Mouse (Mus musculus) gastrocnemius, postnatal 14 days (tissue): Measurements from ENCODE around the gene Nacad. TPM values are rescaled to one million over a fixed set of nuclear protein-coding genes. Genes with fewer than 3 reads are reported as not detected.
"Not testable (repeated sequence)": the region's sequence is repeated elsewhere in the genome, so short reads cannot be mapped to it uniquely, and the experiment has no call there.

Experiments
- DNase-seq: peaks from one replicate; pipeline ENCODE4 v3.0.0; 2021; ENCODE audit warnings: mixed read lengths
- intact Hi-C: fragments of 180-260 bp; cut with DNase I; formaldehyde crosslinking; loops from one replicate; pipeline ENCODE4 v1.15.1; 2025; ENCODE audit warnings: low total_unique reads
- long read RNA-seq, 2 experiments: library from polyadenylated mRNA; stranded (forward); transcript quantifications; one replicate each; pipeline ENCODE4 v2.0.0; 2021
- total RNA-seq, 2 experiments: library from RNA; stranded (reverse); gene quantifications; 2 replicates each; pipeline ENCODE4 v1.2.3; 2021

Gene Nacad
- under 1 TPM; 0.18 to 0.82 TPM for total RNA-seq
- long read RNA-seq, experiment 1, result 0 reads
- long read RNA-seq, experiment 2, result 0 reads

DNA sequence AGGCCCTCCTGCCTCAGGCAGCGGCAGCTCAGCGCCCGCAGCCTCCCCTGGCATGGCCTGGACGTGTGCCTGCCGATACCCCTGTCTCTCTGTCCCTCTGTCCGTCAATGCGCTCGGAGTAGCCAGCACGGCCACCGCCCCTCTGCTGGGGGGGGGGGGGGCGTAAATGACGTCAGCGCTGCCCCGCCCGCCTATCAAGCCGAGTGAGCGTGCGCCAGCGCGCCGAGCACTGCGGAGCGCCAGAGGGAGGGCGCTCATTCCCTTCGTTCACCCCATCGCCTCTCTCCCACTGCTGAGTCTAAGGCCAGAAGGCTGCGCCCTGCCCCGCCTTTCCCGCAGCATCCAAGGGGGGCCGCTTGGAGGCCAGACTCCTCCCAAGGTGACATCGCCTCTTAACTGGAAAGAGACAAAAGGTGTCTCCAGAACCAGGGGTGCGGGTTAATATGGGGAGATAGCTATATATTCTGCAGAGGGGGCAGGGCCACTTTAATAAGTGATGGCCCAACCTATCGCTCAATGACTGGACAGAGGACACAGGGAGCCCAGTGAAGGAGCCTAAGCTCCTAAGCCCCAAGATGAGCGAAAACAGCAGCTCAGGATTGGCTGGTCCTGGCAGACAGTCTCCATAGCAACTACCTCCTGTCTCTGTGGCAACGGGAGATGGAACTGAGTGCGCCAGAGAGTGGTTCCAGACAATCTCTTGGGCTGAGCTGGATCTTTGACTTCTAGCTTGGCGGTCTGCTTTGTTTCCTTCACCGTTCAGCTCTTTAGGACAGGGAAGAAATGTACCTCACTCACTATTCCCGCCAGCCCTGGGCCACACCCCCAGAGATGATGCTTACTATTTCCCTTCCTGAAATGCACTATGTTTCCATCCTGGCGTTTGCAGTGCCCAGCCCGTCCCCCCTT is at the start of gene Nacad:
Gene Nacad (minus strand): TSS at position 563 of the 909 bp plus-strand sequence.
- intact Hi-C loops, result no loop called here
- DNase-seq, result no peak

DNA sequence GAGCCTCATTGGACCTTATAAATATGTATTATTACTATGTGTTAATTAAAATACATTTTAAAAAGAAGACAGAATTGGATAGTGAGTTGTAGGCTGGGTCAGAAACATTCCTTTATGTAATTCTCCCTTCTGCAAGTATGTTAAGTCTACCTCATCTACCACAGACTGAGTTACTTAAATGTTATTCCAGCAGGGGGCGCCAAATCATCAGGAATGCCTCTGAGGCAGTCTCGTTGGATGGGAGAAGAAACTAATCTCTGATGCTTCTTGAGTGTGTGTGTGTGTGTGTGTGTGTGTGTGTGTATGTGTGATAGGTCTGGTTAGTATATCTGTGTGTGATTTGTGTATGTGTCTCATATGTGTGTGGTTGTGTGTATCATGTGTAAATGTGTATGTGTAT is 49.0 kb upstream of the Nacad start:
- peak; percentile 75 for DNase-seq
- intact Hi-C loops, result loop anchor here (5.0 kb wide), 1 partner anchor 482 kb away; no protein-coding TSS in a partner anchor

DNA sequence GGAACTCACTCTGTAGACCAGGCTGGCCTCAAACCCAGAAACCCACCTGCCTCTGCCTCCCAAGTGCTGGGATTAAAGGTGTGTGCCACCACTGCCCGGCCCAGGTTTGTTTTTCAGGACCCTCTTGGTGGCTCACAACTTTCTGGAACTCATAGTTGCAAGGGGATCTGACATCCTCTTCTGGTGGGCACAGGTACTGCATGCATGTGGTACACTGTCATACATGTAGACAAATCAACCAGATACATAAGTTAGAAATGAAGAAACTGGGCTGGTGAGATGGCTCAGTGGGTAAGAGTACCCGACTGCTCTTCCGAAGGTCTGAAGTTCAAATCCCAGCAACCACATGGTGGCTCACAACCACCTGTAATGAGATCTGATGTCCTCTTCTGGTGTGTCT is 47.1 kb upstream of the Nacad start:
- intact Hi-C loops, DNase-seq: not testable (repeated sequence)

DNA sequence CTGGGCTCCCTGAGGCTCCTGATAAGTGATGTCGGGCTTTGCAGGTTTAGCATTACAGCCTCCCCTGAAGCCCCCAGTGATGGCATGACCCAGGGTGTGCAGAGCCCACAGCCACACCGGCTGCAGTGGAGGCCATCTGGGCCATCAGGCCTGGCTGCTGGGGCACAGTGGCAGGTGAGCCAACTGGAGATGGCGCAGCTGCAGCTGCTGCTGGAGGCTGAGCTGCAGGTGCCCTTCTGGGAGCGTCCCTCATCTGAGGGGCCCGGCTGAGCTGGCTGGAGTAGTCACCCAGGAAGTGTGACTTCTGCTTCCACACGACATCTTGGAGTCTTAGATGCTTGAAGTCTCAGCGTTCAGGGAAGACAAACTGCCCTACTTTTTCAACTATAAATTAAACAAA is 44.7 kb upstream of the Nacad start:
- no peak for DNase-seq
- intact Hi-C loops, result no loop called here

DNA sequence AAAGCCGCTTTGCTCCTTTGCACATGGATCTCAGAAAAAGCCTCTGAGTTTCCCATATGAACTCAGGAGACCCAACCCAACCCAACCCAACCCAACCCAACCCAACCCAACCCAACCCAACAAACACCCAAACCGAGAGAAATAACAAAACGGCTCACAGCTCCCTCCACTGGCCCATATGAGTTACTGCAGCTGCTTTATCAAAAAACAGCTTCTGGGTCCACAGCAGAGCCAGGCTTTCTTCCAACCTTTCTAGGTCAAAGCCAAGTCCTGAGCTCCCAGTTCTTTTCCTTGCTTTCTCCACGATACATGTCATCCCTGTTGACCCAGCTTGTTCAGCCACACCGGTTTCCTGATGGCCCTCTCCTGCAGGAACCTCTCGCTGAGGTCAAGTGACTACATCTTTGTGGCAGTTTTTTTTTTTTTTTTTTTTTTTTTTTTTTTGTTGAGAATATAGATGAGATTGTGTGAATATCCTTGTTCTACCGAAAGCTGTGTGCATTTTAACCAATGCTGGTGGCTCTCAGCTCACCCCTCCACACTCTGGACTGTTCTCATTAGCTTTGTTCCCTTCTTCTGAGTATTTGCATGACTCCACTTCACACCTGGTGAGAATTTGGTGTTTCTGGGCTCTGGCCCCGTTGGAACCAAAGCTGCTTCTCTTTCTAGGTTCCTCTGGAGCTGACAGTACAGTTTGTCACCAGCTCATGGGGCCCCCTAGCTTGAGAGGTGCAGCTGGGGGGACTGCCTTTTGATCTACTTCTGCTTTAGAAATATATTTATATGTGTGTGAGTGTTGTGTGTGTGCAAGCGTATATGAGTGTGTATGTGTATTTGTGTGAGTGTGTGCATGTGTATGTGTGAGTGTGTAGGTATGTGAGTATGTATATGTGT is 42.2 kb upstream of the Nacad start:
- intact Hi-C loops, result no loop called here
- no peak for DNase-seq

DNA sequence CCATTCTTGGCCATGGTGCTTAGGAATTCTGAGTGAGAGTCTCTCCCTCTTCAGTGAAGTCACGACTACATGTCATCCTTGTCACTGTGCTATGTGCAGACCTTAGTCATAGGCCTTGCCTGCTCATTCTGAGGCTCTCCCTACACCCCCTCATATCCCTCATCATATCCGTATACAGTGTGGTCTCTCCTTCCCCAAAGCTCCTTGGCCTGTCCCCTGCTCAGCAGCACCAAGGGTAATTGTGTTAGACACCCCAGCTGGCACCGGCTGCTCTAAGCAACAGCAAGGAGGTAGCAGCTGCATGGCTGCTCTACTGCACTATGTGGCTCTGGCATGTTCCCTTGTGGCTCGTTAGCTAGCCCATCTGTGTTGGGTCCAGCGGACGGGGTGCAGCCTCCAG is 38.7 kb upstream of the Nacad start:
- intact Hi-C loops, result no loop called here
- DNase-seq, result no peak

DNA sequence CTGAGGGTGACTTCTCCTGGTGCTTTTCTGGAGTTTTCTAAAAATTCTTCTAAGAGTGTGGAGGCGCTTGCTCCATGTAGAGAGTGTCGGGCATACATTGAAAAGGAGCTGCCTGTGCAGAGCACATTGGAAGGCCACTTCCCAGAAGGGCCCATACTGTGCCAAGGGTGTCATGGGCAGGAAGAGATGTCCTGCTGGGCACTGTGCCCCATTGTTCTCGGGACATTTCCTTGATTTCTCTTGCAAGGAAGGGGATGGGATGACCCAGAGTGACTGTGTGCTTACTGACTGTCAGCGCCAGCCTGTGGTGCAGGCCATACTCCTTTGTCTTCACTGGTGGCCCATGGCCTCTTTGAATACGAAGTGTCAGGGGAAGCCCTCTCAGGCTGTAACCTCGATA is 33.2 kb upstream of the Nacad start:
- intact Hi-C loops, result no loop called here
- no peak for DNase-seq

DNA sequence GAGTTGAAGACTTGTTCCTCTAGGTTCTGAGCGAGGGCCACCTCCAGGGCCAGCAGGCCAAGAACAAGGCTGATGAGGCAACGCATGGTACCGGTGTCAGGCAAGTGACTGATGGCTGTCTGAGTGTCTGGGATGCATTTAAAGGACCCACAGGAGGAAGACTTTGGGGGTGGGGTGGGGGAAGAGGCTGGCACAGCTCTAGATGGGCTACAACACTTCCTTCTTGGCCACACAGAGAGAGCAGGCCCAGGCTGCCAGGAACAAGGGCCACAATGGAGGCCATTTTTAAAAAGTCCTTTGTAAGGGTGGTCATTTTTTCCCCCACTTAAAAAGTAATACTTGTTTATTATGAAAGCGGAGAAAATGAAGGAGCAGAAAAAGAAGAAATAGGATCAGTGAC is 32.7 kb upstream of the Nacad start, which contains the start of gene Wap:
Gene Wap (minus strand): TSS at position 101 of the 400 bp plus-strand sequence.
- DNase-seq, result no peak
- intact Hi-C loops, result no loop called here

DNA sequence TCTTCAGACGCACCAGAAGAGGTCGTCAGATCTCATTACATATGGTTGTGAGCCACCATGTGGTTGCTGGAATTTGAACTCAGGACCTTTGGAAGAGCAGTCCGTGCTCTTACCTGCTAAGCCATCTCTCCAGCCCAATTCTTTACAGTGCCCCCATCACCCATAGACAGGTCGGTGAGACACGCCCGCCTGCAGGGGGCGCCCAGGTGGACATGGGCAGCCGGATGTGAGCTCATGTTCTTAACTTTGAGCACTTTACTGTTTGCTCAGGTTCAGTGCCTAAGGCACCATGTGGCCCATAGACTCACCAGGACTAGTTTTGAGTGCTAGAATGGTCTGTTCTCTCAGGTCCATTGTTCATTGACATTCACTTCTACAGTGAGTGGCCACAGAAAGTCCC is 30.3 kb upstream of the Nacad start:
- intact Hi-C loops, result no loop called here
- no peak for DNase-seq

DNA sequence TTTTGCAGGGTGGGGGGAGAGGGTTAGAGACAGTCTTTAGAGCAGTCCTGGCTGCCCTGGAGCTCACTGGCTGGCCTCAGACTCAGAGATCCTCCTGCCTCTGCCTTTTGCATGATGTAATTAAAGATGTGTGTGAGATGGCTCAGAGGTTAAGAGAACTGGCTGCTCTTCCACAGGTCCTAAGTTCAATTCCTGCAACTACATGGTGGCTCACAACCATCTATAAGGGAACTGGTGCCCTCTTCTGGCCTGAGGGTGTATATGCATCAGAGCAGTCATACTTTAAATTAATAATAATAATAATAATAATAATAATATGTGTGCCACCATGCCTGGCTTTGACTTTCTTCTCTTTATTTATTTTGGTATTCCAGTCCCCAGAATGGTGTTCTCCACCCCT is 23.8 kb upstream of the Nacad start:
- DNase-seq, result no peak
- intact Hi-C loops, result no loop called here

DNA sequence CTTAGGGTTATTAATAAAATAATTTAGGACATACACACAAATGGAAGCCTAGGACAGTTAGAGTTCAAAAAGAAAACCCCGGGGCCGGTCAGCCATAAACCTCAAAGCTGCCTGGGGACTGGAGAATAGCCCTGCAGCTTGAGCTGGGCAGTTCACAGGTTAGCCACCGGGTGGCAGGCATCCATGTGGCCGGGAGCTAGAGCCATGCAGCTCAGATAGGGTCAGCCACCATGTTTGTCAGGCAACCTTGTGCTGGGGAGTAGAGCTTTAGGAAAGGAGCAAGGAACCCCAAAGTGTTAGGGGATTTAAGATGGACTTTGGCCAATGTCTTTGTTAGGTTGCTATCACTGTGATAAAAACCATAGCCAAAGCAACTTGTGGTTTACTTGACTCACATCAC is 22.7 kb upstream of the Nacad start:
- intact Hi-C loops, result no loop called here
- DNase-seq, result peak; percentile 49

DNA sequence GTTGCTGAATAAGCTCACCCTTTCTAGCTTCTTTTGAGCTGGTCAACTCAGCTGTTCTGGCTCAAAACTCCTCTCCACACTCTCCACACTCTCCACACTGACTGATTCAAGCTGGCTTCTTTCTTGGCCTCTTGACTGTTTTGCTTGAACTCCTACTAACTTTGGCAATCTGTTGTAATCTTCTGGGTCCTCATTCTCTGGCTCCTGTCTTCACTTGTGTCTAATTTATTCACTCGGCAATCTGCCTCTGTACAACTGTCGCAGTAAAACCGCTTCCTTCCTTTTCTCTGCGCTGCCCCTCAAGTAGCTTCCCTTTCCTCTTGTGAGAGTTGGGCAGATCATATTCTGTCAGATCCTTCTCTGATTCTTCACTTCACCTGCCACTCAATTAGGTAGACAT is 21.9 kb upstream of the Nacad start:
- intact Hi-C loops, result no loop called here
- DNase-seq, result no peak

DNA sequence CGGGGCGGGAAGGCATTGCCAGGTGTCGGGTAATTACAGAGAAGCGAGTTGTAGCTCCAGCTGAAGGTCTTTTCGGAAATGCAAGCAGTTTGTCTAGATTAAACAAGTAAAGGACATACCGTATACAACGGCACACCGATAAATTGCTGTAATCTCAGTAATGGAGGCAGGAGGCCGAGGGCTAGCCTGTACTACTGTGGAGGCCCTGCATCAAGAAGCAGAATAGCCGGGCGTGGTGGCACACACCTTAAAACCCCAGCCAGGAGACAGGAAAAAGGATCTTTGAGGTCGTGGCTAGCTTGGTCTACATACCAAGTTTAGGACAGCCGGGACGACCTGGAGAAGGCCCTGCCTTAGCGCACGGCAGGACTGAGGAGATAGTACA is 20.5 kb upstream of the Nacad start:
- intact Hi-C loops, result no loop called here
- no peak for DNase-seq

DNA sequence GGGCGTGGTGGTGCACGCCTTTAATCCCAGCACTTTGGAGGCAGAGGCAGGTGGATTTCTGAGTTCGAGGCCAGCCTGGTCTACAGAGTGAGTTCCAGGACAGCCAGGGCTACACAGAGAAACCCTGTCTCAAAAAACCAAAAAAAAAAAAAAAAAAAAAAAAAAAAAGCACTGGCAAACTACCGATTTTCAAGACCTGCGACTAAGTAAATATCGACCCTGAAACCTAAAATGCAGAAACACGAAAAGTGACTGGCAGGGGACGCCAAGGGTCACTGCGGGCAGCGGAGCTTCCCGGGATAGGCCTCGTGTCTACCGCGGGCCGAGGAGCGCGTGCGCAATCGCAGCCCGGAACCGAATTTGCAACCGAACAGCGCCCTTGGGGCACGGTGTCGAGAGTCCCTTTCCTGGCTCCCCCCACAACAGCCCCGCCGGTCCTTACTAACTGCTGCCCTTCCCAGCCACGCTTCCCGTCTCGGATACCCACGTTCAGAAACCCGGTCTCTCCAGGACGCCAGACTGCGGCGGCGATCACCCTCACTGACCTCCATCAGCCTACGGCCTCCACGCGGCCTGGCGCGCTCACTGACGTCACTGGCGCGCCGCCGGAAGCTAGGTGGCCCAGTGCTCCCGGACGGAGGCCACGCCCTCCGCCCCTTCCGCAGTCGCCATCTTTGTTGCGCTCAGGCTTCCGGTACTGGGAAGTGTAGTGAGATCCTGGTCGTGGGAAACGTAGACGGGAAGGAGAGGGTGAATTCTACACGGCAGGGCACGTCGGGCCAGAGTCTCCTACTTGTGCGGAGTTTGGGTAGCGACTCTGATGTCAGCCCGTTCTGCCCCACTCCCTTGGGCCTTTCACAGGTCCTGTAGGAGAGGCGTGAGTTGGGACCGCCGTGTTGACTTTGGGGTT is 19.9 kb upstream of the Nacad start, which contains the start of gene Tbrg4:
Gene Tbrg4 (minus strand): TSS at position 590 of the 910 bp plus-strand sequence.
- peak; percentile 93 for DNase-seq
- intact Hi-C loops, result no loop called here

DNA sequence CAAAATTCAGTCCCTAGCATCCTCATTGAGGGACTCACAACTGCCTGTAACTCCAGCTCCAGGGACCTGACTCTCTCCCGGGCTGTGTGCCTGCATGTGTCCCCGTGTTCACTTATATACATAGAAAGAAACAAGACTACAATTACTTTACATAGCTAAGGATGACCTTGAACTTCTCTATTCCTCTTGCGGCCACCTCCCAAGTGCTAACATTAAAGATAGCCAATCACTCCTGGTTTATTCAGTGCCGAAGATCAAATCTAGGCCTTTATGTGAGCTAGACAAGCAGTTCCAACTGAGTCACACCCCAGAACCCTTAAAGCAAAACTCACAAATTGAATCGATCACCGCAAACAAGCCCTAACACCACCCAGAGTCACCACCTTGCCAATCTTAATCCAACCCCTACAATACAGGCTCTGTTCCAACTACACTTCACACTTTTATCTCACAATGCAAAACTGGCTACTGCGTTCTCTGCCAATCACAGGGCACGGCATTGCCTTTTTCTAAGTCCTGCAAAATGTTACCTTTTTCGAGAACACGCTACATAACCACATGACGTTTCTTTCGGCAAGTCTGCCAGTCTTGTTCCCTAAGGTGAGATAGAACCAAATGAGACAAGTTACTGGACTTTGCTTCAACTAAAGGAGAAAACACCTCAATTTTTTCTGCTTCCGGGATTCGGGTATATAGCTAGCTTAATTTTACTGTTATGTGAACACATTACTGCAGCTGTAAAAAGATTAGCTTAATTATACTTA is 18.9 kb upstream of the Nacad start:
- intact Hi-C loops, result no loop called here
- no peak for DNase-seq

DNA sequence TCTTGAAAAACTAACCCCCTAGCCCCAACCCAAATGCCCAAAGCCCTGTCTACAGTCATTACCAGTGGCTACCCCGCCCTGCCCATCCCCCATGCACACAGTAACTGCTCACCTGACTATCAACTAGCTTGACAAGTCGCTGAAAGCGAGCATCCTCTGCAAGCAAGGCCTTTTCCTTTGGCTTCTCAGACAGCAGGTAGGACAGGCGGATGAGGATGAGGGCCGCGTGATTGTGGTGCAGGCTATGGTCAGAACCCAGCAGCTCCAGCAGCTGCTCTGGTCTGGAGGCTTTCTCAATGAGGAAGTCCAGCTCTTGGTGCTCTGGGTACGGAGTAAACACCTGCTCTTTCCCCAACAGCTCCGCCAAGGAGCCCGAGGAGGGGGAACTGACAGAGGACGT is 17.9 kb upstream of the Nacad start:
- DNase-seq, result no peak
- intact Hi-C loops, result no loop called here

DNA sequence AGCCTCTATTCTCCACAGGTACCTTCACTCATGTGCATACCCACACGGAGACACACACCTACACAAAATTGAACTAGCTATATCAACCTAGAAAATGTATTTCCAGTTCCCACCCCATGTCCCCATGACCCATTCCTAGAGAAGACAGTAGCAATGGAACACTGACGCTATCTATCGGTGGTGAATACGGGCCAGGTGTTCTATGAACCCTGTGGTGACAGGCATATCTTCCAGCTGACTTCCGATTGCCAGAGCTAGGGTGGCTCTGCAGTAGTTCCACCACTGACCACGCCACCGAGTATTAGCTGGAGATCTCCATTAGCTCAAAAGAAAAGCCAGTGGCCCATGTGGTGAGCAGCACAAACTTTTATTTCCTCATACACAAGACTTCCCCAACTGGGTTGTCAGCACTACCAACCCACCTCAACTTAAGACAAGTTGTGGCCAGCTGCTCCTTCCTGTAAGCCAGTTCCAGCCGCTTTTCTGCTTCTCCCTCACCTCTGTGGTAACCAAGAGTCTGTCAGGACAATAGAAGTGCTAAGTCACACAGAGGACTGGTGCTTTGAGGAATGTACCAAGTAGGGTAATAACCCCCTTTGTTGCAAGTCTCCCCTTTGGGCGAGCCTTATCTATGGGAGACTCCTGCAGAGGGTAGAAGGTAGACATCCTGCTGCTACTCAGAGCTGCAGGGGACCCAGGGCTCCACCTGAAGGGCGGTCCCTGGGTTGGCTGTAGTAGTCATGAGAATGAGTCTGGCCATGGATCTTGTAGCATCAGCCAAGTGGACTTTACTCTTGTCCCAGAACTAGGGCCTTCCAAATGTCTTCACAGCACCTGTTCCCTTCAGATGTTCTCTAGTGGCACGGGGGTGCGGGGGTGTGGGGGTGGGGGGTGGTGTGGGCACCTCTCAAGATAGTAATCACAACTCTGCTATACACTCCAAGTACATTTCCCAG is 9.7 kb upstream of the Nacad start:
- intact Hi-C loops, result loop anchor here (10.0 kb wide), 1 partner anchor 151 kb away; no protein-coding TSS in a partner anchor

More for the DNA sequence above, 9.7 kb upstream of the Nacad start:
- DNase-seq, result no peak
